Mouse (Mus musculus) C3H10T1/2 (cell line): ENCODE results near the gene Bpgm. TPM values are rescaled to one million over a fixed set of nuclear protein-coding genes. Genes with fewer than 3 reads are reported as not detected.

Experiments
- polyA plus RNA-seq, 2 experiments: library from polyadenylated mRNA; unstranded; fragments of >200 nt; fragmentation: generic; extraction: Trizol; gene quantifications; one replicate each; pipeline ENCODE4 v1.2.1; 2012; ENCODE audit warnings: missing spikeins in 2 of 2

The Bpgm gene
- polyA plus RNA-seq = 10 to 100 TPM; 10.5 TPM

GRCm38 (mm10) chr6:34475974-34476794 lies at the start of gene Bpgm:
Gene Bpgm (plus strand): TSS chr6:34476207.

Other genes with a start within 250 kb of the Bpgm start
- 100 to 1,000 TPM; 136 to 374 TPM for gene Akr1b3, start 158.7 kb upstream of the Bpgm start, polyA plus RNA-seq
- gene Akr1b8, start 122.1 kb upstream of the Bpgm start, polyA plus RNA-seq = 10 to 100 TPM; 57.6 to 76.8 TPM
- gene Akr1b10, start 92.0 kb upstream of the Bpgm start, polyA plus RNA-seq = 10 to 100 TPM in 1 of 2 experiments, 1 to 10 TPM in 1; 6.1 to 22.8 TPM
- gene Akr1b7, start 63.9 kb upstream of the Bpgm start, polyA plus RNA-seq = under 1 TPM; 0.04 TPM
- 100 to 1,000 TPM in 1 of 2 experiments, 10 to 100 TPM in 1; 27.1 to 110 TPM for gene Cald1, start 122.3 kb downstream of the Bpgm start, polyA plus RNA-seq